Mouse (Mus musculus) midbrain, embryonic 14.5 days (tissue): ENCODE measurements around the gene Olfr824. TPM values are rescaled to one million over a fixed set of nuclear protein-coding genes. Genes with fewer than 3 reads are reported as not detected.
A peak's percentile ranks its signal among the peaks of the same experiment; 100 is the strongest.

Source experiments
- ATAC-seq: fragments of 200-750 bp; cut with Nextera tagmentation; 2 replicates; pipeline ENCODE4 v1.8.0; 2017; ENCODE audit warnings: moderate number of reproducible peaks, moderate library complexity; ENCODE audit not compliant: low FRiP score, low TSS enrichment
- DNase-seq: peaks from one replicate; pipeline ENCODE4 v3.0.0-alpha.2; 2015
- H3K27ac ChIP-seq: fragments of 300-500 bp; sonication (generic); replicated peaks from 2 replicates; pipeline ENCODE4 v1.5.1; 2014; ENCODE audit warnings: mild to moderate bottlenecking, low read depth, low read length, moderate library complexity
- H3K27me3 ChIP-seq: fragments of 300-500 bp; sonication (generic); 2 replicates; pipeline ENCODE4 v1.6.1; 2014; ENCODE audit warnings: low read length, control low read depth, mixed read lengths; ENCODE audit not compliant: control insufficient read depth, insufficient read depth
- H3K36me3 ChIP-seq: fragments of 300-500 bp; sonication (generic); 2 replicates; pipeline ENCODE4 v1.6.1; 2014; ENCODE audit warnings: low read length, control low read depth; ENCODE audit not compliant: control insufficient read depth, insufficient read depth
- H3K4me1 ChIP-seq: fragments of 300-500 bp; sonication (generic); 2 replicates; pipeline ENCODE4 v1.6.1; 2014; ENCODE audit warnings: mild to moderate bottlenecking, antibody characterized with exemption, low read length, control low read depth; ENCODE audit not compliant: control insufficient read depth, insufficient read depth
- H3K4me2 ChIP-seq: fragments of 300-500 bp; sonication (generic); 2 replicates; pipeline ENCODE4 v1.6.1; 2014; ENCODE audit warnings: mild to moderate bottlenecking, low read length, moderate library complexity
- H3K4me3 ChIP-seq: fragments of 300-500 bp; sonication (generic); replicated peaks from 2 replicates; pipeline ENCODE4 v1.5.1; 2014; ENCODE audit warnings: low read depth, low read length
- H3K9ac ChIP-seq: fragments of 300-500 bp; sonication (generic); replicated peaks from 2 replicates; pipeline ENCODE4 v1.6.1; 2014; ENCODE audit warnings: mild to moderate bottlenecking, low read length, moderate library complexity
- H3K9me3 ChIP-seq: fragments of 300-500 bp; sonication (generic); 2 replicates; pipeline ENCODE4 v1.6.1; 2016; ENCODE audit warnings: low read length, control low read depth, mixed read lengths; ENCODE audit not compliant: control insufficient read depth
- WGBS: fragments of 180-500 bp; shearing (Covaris S2); extraction: QIAGEN DNeasy Blood & Tissue Kit; methylation state at CpG from one replicate; pipeline ENCODE4 v1.1.7; 2014; 5-methylcytosine and 5-hydroxymethylcytosine counted together
- polyA plus RNA-seq: library from polyadenylated mRNA; unstranded; fragments of >200 nt; fragmentation: Nextera tagmentation; extraction: Ambion mirVana; gene quantifications from 2 replicates; pipeline ENCODE4 v1.2.1, GENCODE M21; 2014

Olfr824 gene
- polyA plus RNA-seq, 1 experiment from 2014 or later: not detected

DNA sequence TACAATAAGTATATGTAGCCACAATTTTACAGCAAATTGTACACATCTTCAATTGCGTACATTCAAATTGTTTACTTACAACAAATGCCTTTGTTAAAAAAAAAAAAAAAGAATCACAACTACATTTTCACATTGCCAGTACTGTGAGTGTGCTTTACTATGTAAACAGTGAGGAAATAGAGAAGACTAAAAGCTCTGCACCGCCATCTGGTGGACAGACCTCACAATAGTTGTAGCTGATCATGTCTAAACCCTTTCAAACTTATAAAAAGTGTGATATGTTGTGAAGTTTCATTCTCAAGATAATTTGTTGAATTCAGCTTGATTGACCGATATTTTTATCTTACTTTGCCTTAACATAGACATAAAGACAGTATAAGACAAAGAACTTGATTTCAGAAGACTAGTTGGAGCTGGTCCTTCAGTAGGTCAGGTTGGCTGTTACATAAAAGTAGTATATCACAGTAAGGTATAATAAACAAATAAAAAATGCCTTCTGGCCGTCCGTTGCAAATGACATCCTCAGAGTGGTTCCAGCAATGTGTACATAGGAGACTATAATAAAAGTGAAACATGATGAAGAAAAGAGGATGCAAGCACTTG lies 36.9 kb downstream of the Olfr824 start:
- peak; percentile 66; the same call in 1 of the 2 replicates for ATAC-seq
- Histone ChIP-seq H3K36me3 (no peaks in the 10 kb centered on the region), H3K9me3 (no peaks in the 10 kb centered on the region)

More for the DNA sequence above, 36.9 kb downstream of the Olfr824 start:
- H3K9ac ChIP-seq: no peak overlapping the region
- 24% methylated on average over 5 of the region's 5 CpGs for WGBS
- H3K4me3 ChIP-seq: no peak overlapping the region
- H3K4me1 ChIP-seq: no peaks in the 10 kb centered on the region
- H3K4me2 ChIP-seq: no peak overlapping the region
- DNase-seq: peak; percentile 87
- no peak overlapping the region for H3K27ac ChIP-seq
- H3K27me3 ChIP-seq: no peaks in the 10 kb centered on the region

Other genes starting within 250 kb of the Olfr824 start
- not detected in 2 replicates for gene Olfr815, start 224.1 kb downstream of the Olfr824 start, polyA plus RNA-seq
- not detected in 2 replicates for gene Olfr816, start 214.4 kb downstream of the Olfr824 start, polyA plus RNA-seq
- not detected in 2 replicates for gene Olfr818, start 180.9 kb downstream of the Olfr824 start, polyA plus RNA-seq
- not detected in 2 replicates for gene Olfr819, start 162.7 kb downstream of the Olfr824 start, polyA plus RNA-seq
- not detected in 2 replicates for gene Olfr247, start 153.9 kb downstream of the Olfr824 start, polyA plus RNA-seq
- gene Gm10310, start 144.9 kb downstream of the Olfr824 start, polyA plus RNA-seq: not detected in 2 replicates
- not detected in 2 replicates for gene Olfr820, start 117.4 kb downstream of the Olfr824 start, polyA plus RNA-seq
- not detected in 2 replicates for gene Olfr821, start 99.7 kb downstream of the Olfr824 start, polyA plus RNA-seq
- gene Olfr822, start 58.8 kb downstream of the Olfr824 start, polyA plus RNA-seq: not detected in 2 replicates
- not detected in 2 replicates for gene Olfr823, start 14.6 kb downstream of the Olfr824 start, polyA plus RNA-seq
- gene Olfr825, start 36.8 kb upstream of the Olfr824 start, polyA plus RNA-seq: not detected in 2 replicates
- not detected in 2 replicates for gene Olfr826, start 54.2 kb upstream of the Olfr824 start, polyA plus RNA-seq
- gene Olfr827, start 84.4 kb upstream of the Olfr824 start, polyA plus RNA-seq: not detected in 2 replicates
- 2.6 and 6.9 TPM in 2 replicates for gene Neurod4, start 150.2 kb upstream of the Olfr824 start, polyA plus RNA-seq
- 0.17 TPM in 1 of 2 replicates, not detected in the other for gene Tespa1, start 192.9 kb upstream of the Olfr824 start, polyA plus RNA-seq